Mouse (Mus musculus): ENCODE results near the gene Asah2. TPM values are rescaled to one million over a fixed set of nuclear protein-coding genes. Genes with fewer than 3 reads are reported as not detected.
A peak's percentile ranks its signal among the peaks of the same experiment; 100 is the strongest.
"Not testable (repeated sequence)": the region's sequence is repeated elsewhere in the genome, so short reads cannot be mapped to it uniquely, and the experiment has no call there.

Asah2 gene
- 10 to 100 TPM; 17.8 to 23.2 TPM for total RNA-seq (2021)
- long read RNA-seq, experiment 1, full-length matches to known transcripts = 1 of 4 reads
- long read RNA-seq, experiment 1, partial matches to known transcripts = 0 of 4 reads
- long read RNA-seq, experiment 1, other reads (novel, unspliced or antisense) = 3 of 4 reads
- long read RNA-seq, experiment 2 = 0 reads

DNA sequence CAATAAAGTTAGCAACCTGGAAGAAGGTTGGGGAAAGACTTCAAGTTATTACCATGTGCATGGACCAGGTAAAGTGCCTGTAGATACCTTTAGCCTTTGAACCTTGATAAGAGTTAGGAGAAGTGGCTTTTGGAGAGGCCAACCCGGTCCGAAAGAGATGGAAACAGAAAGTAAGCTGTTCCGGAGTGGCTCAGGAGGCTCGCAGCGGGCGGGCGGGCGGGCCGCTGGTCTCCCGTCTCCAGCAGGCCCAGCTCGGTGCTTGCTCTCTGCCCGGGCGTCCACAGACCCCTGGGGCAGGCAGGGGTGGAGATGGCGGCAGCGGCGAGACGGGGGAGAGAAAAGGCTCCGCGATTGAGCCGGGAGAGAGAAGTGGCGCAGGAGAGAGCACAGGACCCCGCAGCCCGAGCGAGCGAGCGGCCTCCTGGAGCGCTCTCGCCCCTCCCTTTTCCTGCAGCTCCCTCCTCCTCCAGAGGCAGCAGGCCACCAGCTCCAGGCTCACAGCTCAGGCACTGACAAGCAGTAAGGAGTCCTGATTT lies at the start of gene Asah2:
Asah2 (minus strand) TSS at position 441 of the 536 bp plus-strand sequence.
- peak; percentile 85 for DNase-seq

DNA sequence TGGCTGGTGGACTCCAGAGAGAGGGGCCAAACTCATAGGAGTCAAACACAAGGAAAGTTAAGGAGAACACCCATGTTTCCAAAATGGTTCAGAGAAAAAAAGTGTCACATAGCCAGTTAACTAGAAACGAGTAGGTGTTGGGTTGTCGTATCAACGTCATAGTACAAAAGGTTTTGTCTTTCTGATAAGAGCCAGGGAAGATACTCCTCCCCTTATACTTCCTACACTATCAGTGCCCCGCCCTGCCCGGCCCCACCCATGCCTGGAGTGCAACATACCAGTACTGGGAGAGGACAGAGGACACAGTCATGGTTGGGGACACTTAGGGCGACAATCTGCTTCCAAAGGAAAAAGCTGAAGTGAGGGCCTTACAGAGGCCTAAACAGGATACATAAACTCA lies 49.0 kb upstream of the Asah2 start:
- no peak for DNase-seq

DNA sequence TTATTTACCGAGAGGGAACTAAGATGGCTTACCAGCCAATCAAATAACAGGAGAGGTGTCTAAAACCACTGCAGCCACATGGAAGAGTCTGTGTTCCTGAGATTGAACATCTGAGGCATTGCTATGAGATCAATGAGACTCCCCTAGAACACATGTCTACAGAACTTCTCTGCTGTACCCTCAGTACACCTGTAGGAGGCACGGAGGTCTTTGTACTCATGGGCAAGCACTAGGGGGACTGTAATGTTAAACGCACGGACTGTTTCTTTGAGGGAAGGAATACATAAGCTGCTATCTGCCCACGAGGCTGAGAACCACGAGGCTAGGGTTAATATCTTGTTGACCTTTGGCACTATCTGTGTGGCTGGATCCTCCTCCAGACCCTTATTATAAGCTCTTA lies 44.5 kb upstream of the Asah2 start:
- no peak for DNase-seq

DNA sequence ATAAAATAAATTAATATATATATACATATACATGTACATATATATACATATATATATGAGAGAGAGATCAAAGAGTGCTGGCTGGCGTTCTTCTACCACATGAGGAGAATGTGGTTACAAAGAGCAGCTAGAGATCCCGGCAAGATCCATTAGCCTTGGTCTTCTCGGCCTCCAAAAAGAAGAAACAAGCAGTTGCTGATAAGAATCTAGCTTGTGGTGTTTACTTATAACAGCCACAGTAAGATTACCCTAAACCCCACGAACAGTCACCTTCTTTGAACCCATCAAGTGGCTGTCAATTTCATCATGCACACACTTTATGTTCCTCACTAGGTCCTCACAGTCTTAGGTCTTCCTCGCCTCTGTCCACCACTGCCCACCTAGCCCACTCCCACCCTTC lies 40.7 kb upstream of the Asah2 start:
- no peak for DNase-seq

DNA sequence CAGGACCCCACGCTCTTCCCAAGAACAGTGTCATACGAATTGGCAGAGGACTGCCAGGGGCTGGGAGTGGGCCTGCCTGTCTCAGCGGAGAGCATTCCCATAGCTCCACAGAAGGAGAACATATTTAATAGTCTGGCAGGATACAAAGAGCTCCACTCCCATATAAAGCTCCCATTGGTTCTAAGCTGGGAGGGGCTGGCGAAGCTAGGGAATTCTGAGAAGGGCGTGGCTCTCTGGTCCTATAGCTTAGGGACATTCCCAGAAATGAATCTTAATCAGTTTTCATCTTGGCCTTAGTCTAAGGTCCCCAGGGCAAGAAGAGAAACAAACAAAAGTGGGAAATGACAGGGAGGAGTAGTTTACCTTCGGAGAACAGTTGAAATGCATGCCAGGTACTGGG lies 34.4 kb upstream of the Asah2 start:
- DNase-seq = no peak

DNA sequence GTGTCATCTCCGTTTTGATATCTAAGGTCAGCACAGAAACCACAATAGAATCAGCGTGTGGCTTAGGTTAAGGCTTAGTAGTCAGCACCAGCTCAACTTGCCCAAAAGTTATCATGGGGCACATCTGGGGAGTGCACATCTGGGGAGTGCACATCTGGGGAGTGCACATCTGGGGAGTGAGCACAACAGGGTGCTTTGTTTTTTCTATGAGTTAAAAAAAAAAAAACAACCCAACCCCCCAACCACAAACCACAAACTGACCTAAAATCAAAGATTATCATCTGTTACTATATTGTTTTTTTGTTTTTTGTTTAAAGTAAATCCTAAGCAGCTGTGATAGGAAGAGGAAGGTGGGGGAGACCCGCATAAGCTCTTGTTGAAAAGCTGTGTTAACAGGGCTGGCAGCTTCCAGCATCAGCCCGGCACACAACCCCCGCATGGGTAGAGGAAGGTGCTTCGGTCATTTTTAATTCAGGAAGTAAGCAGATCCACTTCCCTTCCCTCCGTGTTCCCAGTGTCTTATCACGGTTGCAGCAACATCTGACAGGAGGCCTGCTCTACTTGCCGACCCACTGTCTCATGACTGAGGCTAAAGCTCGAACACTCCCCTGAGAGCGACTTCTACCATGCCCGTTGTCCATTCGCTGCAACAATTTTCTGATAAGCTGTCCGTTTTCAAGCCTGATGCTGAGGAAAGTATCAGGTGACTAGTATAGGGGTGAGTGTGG lies 30.5 kb upstream of the Asah2 start:
- no peak for DNase-seq

DNA sequence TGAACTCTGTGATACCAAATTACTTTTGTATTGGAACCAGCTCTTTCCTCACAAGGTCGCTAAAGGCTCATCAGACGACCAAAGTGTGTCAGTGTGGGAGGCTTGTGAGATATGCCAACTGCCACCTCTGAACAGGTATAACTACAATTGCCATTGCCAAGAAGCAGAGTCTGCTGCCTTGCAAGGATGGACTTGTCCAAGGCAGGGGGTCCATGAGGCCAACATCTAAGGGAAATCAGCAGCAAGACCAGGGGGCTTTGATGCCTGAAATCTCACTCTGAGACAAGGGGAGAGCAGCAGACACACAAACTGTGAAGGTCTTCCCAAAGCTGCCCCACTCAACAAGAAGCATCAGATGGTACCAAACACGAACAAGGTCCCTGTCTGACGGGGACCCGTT lies 29.9 kb upstream of the Asah2 start:
- DNase-seq = no peak

DNA sequence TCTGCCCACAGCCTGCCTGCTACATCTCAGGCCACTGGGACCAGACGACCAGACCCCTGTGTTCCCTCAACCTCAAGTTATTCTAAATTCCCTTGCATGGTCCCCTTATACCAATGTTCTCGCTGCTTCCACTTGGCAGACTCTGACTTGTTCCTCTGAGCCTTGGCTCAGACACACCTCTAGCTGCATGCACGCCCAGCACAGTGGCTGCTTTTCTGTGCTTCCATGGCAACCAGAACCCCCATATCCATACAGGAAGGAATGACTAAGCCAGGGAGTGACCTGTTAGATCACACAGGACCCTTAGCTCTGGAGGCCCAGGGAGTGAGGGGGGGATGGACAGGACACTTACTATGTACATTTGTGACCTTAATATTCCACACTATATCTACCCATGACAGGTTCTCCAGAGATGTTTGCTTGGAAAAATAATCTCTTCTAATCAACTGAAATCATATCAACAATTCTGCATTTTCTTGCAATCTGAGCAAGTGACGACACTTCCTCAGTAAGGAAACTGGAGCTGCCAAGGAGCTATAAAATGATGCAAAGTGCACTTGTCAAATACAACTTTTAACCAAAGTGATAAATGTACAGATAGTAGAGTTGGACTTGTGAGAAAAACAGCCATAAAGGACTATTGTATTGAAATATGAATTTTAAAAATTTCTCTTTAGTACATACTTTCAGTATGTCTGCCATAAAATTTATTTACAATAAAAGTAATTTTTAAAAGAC lies 29.0 kb upstream of the Asah2 start:
- peak; percentile 12 for DNase-seq

DNA sequence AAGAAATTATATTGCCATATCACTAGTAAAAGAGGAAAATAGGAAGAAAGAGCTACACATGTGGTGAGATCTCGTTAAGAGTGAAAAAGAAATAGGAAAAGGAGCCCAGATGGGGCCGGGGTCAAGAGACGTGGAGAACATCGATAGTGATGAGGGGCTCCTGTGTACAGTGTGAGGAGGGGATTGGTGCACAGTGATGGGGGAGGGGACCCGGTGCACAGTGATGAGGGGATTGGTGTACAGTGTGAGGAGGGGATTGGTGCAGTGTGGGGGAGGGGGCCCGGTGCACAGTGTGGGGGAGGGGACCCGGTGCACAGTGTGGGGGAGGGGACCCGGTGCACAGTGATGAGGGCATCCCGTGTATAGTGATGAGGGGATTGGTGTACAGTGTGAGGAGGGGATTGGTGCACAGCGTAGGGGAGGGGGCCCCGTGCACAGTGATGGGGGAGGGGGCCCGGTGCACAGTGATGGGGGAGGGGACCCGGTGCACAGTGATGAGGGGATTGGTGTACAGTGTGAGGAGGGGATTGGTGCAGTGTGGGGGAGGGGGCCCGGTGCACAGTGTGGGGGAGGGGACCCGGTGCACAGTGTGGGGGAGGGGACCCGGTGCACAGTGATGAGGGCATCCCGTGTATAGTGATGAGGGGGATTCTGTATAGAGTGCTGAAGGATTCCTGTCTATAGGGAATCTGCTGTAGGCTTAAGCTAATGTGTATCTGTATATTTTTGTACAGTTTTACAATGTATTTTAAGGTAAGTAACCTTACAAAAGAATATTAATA lies 23.9 kb upstream of the Asah2 start:
- not testable (repeated sequence) for DNase-seq

DNA sequence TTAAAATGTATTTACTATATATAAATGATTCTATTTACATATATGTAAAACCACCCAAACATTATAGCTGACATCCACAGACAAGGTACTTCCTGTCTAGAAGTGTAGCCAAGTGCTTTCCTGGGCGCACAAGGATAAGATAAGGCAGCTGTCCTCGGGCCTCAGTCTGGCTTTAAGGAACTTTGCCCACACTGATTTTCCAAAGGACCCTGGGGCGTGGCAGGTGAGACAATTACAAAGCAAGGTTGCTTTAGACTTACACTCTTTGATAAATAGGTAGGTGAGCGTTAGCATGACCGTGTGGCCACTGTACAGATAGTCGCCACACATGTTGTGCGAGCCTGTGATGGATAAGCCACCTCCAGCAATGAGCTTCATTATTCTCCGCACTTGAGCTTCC lies 21.3 kb upstream of the Asah2 start:
- DNase-seq = no peak

DNA sequence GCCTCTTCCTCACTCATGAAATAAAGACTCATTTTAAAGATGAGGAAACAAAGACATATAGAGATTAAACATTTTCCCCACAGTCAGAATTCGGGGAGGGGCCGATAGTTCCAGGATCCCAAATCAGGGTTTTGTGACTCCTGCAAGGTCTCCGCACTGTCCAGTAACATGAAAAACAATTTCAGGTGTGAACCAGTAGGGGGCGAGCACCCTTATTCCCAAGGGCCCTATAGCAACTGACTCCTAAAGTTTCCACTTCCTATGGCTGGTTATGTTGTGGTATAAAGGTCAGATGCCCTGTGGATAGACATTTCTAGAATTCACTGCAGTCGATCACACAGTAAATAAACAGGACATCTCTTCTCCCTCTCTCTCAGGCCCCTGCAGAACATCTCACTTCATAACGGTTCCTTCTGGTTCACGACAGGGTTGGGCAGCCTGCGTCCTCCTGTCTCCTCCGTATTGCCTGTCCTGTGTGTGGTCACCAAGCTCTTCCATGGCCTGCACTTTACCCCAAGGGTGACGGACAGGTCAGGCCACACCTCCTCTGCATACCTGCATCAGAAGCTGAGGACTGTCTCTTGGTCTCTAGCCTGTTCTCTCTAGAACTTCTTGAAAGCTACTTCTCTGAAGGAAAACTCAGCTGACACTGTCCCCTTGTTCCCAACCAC lies 19.3 kb upstream of the Asah2 start:
- no peak for DNase-seq

DNA sequence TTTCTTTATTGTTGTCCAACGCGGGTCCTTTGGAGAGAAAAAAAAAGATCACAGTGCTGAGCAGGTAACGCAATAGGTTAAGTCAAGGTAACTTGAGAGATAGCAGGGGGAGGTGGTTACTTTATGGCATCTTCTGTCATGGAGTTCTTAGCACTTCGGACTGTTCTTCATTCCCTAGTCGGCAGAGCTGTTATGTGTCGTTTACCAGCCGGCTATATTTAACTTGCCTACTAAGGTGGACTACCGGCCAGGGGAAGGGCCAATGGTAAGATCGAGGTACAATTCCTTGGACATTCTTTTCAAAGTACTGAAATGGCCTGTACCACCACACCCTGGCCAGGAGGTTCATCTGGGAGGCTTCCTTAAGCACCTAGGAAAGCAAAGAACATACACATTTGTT lies 16.1 kb upstream of the Asah2 start:
- DNase-seq = no peak

DNA sequence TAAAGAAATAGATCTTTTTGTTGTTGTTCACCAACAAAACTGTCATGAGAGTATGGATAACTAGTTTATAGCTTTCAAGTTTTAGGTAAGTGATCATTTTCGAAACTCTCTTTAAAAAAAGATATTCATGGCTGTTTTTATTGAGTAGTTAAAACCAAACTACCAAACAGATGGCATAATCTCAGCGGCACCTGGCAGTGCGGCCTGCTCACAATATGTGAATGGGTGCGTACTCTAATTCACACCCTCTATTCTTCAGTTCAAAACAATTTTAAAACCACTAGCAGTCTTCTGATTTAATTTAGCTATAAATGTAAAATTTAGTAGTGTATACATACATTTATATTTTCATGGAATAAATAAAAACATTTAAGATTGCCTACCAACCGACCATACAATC lies 15.2 kb upstream of the Asah2 start:
- no peak for DNase-seq

DNA sequence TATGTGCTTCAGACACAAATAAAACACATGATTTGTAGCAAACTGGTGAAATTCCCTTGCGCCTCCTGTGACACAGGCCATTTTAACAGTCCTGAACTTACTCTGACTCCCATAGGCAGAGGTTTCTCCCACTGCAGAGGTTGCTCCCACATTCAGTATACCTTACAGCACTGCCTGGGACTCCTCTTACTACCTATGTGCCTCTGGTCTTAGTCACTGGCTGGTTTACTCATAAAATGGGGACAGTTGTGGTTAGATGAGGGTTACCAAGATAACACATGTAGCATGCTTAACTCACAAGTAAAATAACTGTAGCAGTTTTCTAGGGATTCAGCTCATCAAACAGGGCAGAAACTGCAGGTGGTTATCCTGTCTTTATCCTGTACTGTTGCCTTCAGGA lies 12.8 kb upstream of the Asah2 start:
- no peak for DNase-seq

DNA sequence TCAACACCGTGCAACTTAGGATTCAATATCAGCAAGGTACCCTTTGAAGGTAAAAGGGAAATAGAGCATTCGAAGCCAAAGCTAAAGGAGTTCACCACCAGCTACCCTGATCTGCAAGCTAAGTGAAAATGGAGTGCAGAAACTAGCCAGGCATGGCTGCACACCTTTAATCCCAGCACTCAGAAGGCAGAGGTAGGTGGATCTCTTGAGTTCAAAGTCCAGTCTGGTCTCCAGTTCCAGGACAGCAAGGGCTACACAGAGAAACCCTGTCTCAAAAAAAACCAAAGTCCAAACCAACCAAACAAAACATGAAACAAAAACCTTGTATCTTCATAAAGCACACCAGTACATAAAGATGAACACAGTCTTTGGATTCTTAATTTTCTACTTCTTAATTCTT lies 11.7 kb upstream of the Asah2 start:
- DNase-seq = no peak

DNA sequence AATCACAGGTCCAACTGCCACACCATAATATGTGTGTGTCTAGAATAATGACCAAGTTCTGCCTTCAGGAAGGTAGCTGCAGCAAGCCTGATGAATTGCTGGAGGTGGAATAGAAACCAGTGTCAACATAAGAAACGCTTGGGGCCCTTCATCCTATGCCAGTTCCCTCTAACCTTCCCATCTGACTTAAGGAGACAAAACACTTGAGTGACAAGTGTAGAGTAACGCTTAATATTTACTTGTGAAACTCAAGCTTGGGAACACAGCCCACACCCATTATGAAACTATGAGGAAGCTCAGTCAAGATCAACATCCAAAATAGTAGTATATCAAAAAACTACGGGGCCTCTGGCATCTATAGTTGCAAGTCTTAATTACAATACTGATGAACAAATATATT lies 10.5 kb upstream of the Asah2 start:
- DNase-seq = no peak

DNA sequence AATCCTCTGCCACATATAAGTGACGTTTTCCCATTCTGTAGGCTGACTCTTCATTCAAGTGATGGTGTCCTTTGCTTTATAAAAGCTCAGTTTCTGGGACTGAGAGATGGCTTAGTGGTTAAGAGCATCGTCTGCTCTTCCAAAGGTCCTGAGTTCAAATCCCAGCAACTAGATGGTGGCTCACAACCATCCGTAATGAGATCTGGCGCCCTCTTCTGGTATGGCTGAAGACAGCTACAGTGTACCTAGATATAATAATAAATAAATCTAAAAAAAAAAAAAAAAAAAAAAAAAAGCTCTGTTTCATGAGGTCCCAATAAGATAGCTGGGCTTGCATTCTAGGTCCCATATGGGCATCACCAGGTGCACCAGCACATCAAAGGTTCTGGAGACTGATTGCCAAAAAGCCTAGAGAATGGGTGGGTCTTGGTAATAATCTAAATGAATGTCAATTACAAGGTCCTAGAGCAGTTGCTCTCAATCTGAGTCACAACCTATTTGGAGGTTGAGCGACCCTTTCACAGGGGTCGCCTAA lies 9.5 kb upstream of the Asah2 start:
- DNase-seq = peak; percentile 18

DNA sequence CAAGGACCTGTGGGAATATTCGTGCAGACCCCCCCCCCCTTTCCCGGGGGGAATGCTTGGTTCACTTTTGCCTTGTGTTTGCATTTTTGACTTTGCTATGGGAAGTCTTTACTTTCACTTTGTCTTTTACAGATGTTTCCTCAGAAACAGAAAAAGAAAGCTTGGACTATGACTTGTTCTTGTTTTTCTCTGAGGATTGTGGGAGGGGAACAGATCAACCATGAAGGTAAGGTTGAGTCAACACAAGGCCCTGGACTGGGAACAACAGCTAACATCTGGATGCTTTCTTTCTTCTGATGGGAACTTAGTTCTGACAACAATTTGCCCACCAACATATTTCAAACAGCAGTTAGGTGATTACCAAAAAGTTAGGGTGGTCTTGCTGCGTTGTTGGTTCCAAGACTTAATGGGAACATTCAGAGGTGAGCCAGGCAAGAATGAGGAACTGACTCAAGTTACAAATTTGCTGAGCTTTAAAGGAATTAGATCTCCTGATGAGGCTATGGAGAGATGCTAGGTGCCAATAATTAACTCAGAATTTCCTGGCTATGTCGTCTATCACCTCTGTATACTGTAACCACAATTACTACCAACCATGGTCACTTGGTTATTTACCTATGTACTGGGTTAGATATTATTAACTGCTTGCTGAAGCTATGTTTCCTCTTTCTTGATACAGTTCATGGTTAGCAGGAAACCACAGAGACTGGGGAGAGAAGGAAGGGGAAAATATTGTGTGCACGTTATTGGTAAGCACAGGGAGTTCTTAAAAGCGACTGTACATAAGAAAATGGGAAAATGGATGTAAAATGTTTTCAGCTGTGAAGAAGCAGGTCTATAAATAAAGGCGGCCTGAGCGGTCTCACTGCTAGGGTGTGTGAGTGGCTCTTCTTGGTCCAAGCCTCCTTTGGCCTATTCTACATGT lies 4.1 kb upstream of the Asah2 start:
- no peak for DNase-seq

DNA sequence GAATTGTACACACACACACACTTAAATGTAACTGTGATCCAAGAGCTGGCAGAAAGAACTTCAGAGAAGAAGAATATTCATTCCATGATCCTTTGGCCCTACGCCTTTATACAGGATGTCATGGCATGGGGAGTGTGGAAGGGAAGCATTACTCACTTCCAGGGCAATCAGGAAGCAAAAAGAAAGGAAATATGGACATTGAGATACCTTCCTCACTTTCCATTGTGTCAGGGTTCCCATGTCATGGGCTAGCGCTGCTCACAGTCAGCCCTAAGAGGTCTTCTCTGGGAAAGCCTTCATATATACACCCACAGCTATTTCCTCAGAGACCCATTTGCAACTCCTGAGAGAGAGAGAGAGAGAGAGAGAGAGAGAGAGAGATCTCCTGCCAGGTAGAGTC lies 1.3 kb downstream of the Asah2 start:
- DNase-seq = no peak

DNA sequence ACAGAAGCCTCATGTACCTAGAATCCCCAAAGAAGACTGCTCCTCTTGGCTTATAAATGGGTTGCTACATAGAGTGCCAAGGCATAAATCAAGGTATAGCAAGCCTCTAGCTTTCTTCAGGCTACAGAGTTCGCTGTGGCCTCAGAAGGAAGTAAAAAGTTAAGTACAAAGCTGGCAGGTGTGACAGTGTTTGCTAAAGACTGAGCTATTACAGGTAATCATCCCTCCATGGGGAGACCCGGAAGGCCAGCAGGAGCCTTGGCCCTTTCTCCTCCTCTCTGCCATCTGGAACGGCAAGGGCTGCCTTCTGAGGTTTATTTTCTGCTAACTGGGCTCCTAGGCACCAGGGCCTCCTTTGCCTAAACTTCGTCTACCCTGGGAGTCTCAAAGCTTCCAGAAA lies 3.8 kb downstream of the Asah2 start:
- DNase-seq = no peak

DNA sequence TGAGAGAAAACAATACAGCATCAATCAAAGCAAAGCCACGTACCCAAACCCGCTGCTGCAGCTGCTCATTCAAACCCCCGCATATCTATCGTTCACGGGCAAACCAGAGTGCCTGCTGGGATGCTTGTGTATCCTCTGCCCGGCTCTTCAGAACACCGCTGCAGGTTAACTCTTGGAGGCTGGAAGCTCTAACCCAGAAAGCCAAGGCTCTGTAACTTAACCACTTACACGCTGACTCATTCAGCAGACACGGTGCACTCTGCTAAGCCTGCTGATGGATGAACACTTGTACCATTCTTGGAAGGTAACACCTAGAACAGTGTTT lies 5.1 kb downstream of the Asah2 start:
- no peak for DNase-seq
